Mouse (Mus musculus): Measurements from ENCODE around the gene Anks1. TPM values are rescaled to one million over a fixed set of nuclear protein-coding genes. Genes with fewer than 3 reads are reported as not detected.
A peak's percentile ranks its signal among the peaks of the same experiment; 100 is the strongest.

The Anks1 gene
- polyA plus RNA-seq, 1 experiment from 2014 or later: 11.5 TPM

DNA sequence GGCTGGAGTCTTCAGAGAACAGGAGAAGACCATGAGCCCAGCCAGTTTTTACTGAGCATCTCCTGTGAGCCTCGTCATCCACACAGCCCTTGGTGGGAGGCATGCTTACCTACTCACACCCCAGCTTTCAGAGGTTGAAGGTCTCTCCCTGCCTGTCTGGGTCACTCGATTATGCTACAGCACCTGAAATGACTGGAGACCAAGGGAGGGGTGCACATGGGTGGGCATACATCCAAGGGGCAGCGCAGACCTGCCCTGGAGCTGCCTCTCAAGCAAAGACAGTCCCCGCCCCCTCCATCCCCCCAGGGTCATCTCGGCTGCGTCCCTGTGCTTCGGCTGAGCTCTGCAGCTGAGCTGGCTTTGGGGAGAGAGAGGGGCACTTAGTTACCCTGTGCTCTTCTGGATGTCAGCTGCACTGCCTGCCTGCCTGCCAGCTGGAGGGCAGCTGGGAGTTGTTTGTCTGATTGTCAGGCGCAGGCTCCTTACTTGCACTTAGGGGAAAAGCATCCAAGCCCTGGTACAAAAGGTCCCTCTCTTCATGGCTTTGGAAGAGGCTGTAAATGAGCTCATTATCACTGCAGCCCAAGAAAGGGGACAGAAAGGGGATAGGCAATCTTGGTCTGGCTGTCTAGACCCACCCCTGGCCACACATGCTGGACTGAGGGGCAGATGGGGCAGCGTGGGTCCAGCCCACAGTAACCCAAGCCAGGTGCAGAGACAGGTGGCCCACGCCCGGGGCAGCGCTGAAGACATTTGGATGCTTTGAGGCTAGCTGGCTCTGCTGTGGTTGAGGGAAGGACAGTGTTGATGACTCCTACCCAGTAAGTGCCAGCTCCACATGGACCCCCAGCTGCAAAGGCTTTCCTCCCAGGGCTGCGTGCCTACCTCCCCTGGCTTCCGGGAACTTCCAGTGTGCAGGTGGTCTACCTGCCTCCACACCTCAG, 128.0 kb downstream of the Anks1 start:
- WGBS: 78% methylated on average over 14 of the region's 14 CpGs
- Histone ChIP-seq H3K4me1 (replicated peaks) (peaks cover 83% of the 10 kb centered on the region), H3K4me2 (no peak overlapping the region), H3K9me3 (replicated peaks) (no peaks in the 10 kb centered on the region), H3K4me3 (no peak overlapping the region), H3K9ac (no peak overlapping the region), H3K27ac (ENCODE audit: poor library complexity, severe bottlenecking) (no peak overlapping the region), H3K27me3 (replicated peaks) (no peaks in the 10 kb centered on the region), H3K36me3 (peaks cover 28% of the 10 kb centered on the region)
- no peak for ATAC-seq (ENCODE audit: insufficient number of reproducible peaks, low FRiP score)

DNA sequence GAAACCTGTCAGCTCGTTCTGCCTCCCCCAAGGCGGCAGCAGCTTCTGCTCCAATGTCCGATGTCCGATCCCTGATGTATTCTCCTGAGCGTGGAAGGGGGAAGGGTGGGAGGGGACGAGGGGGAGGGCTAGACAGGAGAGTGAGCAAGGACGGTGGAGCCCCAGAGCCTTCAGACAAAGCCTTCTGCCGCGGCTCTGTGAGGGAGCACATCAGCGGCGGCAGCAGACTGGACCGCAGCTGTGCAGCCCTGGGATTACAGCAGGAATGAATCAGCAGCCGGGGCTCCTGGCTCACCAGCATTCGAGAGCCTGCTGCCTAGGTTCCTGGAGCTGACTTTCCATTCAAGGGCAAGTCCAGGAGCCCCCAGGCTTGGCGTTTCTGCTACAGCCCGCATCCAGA, 131.5 kb downstream of the Anks1 start:
- peaks cover 43% of the 10 kb centered on the region for H3K36me3 ChIP-seq
- no peak overlapping the region; the same call in 1 of the 2 replicates for H3K9ac ChIP-seq
- ATAC-seq (ENCODE audit: insufficient number of reproducible peaks, low FRiP score): no peak
- peak overlapping the region; percentile 39 for H3K4me2 ChIP-seq
- 39% methylated on average over 16 of the region's 16 CpGs for WGBS
- H3K4me3 ChIP-seq: no peak overlapping the region
- peaks cover 57% of the 10 kb centered on the region for H3K4me1 ChIP-seq (replicated peaks)
- H3K9me3 ChIP-seq (replicated peaks): no peaks in the 10 kb centered on the region
- H3K27ac ChIP-seq (ENCODE audit: poor library complexity, severe bottlenecking): no peak overlapping the region
- no peaks in the 10 kb centered on the region for H3K27me3 ChIP-seq (replicated peaks)

DNA sequence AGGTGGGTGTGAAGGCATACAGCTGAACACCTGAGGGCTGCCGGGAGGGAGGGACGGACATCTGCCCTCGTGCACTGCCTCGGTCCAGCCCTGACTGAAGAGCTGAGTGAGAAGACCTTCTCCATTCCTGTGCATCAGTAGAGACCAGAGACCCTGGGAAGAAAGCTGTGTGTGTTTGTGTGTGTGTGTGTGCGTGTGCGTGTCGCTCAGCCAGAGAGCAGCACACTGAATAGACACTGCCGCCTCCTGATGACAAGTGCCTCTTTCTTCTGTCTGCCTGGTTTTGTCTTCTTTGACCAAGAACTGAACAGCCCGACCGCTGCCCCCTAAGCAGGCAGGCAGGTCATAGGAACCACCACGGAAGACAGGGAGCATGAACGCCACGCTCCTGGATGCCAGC, 132.2 kb downstream of the Anks1 start:
- no peak overlapping the region for H3K4me3 ChIP-seq
- WGBS: 90% methylated on average over 13 of the region's 13 CpGs
- no peak overlapping the region for H3K4me2 ChIP-seq
- H3K9ac ChIP-seq: no peak overlapping the region
- no peaks in the 10 kb centered on the region for H3K27me3 ChIP-seq (replicated peaks)
- peaks cover 49% of the 10 kb centered on the region for H3K36me3 ChIP-seq
- H3K4me1 ChIP-seq (replicated peaks): peaks cover 52% of the 10 kb centered on the region
- no peak for ATAC-seq (ENCODE audit: insufficient number of reproducible peaks, low FRiP score)
- H3K27ac ChIP-seq (ENCODE audit: poor library complexity, severe bottlenecking): no peak overlapping the region
- no peaks in the 10 kb centered on the region for H3K9me3 ChIP-seq (replicated peaks)

DNA sequence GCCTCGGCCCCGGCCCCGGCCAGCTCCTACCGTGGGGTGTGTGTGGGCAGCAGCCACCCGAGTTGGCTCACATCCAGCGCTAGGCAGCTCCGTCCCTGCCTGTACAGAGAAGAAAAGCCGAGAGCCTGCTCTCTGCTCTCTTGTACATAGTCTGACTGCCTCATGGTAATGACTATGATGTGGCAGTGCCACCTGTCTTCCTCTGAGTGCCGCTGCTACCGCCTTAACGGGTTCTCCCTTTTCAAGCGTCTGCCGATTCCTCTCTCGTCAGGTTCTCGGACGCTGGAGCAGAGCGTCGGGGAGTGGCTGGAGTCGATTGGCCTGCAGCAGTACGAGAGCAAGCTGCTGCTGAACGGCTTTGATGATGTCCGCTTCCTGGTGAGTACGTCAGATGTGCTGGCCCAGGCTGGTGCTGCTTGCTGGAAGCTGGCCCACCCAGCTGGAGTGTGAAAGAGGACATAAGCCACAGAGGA, 133.2 kb downstream of the Anks1 start:
- ATAC-seq (ENCODE audit: insufficient number of reproducible peaks, low FRiP score): no peak
- Histone ChIP-seq H3K4me2 (no peak overlapping the region), H3K4me3 (no peak overlapping the region), H3K27me3 (replicated peaks) (no peaks in the 10 kb centered on the region), H3K4me1 (replicated peaks) (peaks cover 45% of the 10 kb centered on the region), H3K9me3 (replicated peaks) (no peaks in the 10 kb centered on the region), H3K27ac (ENCODE audit: poor library complexity, severe bottlenecking) (no peak overlapping the region), H3K36me3 (peaks cover 50% of the 10 kb centered on the region), H3K9ac (no peak overlapping the region)
- 60% methylated on average over 23 of the region's 23 CpGs for WGBS

DNA sequence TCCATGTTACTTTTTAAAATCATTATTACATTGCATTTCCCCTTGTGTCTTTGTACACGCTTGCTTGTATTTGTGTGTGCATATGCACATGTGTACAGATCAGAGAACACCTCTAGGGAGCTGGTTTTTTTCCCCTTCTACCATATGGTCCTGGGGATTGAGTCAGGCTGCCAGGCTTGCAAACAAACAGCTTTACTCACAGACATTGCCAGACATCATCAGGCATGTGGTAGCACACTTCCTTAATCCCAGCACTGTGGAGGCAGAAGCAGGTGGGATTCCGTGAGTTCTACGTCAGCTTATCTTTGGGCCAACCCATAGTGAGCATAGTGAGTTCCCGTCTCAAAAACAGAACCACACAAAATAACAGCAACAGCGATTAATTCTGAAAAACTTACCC, 137.9 kb downstream of the Anks1 start:
- H3K9ac ChIP-seq: no peak overlapping the region
- H3K27ac ChIP-seq (ENCODE audit: poor library complexity, severe bottlenecking): no peak overlapping the region
- H3K4me1 ChIP-seq (replicated peaks): peaks cover 12% of the 10 kb centered on the region
- WGBS: 89% methylated on average over 5 of the region's 5 CpGs
- no peak overlapping the region for H3K4me3 ChIP-seq
- H3K27me3 ChIP-seq (replicated peaks): no peaks in the 10 kb centered on the region
- H3K36me3 ChIP-seq: peaks cover 43% of the 10 kb centered on the region
- no peak overlapping the region for H3K4me2 ChIP-seq
- H3K9me3 ChIP-seq (replicated peaks): no peaks in the 10 kb centered on the region
- ATAC-seq (ENCODE audit: insufficient number of reproducible peaks, low FRiP score): no peak

DNA sequence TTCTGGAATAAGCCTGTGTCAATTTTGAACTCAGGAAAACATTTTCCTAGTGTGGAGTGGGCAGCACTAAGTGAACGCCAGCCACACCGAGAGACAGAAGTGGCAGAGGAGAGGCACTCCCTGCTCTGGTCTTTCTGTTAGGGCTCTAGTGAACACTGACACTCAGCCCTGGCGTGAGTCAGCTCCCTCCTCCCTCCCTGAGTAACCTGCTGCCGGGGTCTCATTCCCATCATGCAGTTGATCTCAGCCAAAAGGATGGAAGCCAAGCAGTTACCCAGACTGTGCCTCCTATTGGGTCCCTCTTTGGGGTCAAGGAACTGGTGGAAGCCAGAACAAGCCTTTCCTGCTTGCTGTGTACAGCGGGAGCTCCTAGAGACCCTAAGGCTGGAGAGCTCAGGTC, 138.4 kb downstream of the Anks1 start:
- Histone ChIP-seq H3K36me3 (peaks cover 43% of the 10 kb centered on the region), H3K27ac (ENCODE audit: poor library complexity, severe bottlenecking) (no peak overlapping the region)

DNA sequence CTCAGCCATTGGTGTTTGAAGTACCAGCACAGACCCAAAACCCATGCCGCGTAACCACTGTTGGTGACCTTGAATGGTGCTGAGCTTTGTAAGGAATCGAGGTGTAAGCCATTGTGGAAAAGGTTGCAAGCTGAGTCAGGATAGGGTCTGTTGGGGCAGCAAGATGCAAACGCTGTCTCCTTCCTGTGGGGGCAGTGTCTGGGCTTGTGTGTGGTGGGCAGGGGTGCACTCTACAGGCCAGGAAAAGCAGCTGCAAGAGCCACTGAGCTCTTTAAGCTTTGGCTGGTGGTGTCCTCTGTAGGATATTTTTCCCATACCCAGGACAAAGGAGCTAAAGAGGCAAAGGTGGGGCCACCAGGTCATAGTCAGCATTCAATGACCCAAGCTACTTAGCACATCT, 139.3 kb downstream of the Anks1 start:
- Histone ChIP-seq H3K4me3 (no peak overlapping the region), H3K9me3 (replicated peaks) (no peaks in the 10 kb centered on the region), H3K27ac (ENCODE audit: poor library complexity, severe bottlenecking) (no peak overlapping the region), H3K9ac (no peak overlapping the region), H3K4me2 (no peak overlapping the region), H3K4me1 (replicated peaks) (0 out of 2 replicates have a peak, but pooled peaks cover 3% of the 10 kb centered on the region), H3K27me3 (replicated peaks) (no peaks in the 10 kb centered on the region), H3K36me3 (peaks cover 43% of the 10 kb centered on the region)
- 47% methylated on average over 4 of the region's 4 CpGs for WGBS
- peak; percentile 64; the same call in 1 of the 2 replicates for ATAC-seq (ENCODE audit: insufficient number of reproducible peaks, low FRiP score)

More for the DNA sequence above, 138.4 kb downstream of the Anks1 start:
- Histone ChIP-seq H3K4me2 (no peak overlapping the region), H3K9me3 (replicated peaks) (no peaks in the 10 kb centered on the region), H3K9ac (no peak overlapping the region), H3K27me3 (replicated peaks) (no peaks in the 10 kb centered on the region), H3K4me1 (replicated peaks) (peaks cover 8% of the 10 kb centered on the region; the same call in 1 of the 2 replicates), H3K4me3 (no peak overlapping the region)
- 80% methylated on average over 5 of the region's 5 CpGs for WGBS
- no peak for ATAC-seq (ENCODE audit: insufficient number of reproducible peaks, low FRiP score)

DNA sequence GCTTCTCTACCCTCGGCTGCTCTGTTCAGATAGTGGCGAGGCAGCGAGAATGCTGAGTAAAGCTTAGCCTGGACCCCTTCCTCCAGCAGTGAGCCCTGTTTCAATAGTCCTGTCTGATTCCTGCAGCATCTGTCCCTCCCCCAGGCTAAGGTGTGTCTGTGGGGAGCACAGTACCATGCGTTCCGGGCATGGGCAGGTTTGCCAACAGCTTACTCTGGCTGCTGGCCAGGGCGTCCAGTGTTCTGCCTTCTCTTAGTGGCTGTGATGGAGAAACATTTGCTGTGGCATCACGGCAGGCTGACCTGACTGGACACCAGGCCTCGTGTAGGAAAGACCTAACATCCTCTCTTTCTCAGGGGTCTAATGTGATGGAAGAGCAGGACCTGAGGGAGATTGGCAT, 141.1 kb downstream of the Anks1 start:
- H3K4me2 ChIP-seq: no peak overlapping the region
- H3K9ac ChIP-seq: no peak overlapping the region
- no peaks in the 10 kb centered on the region for H3K9me3 ChIP-seq (replicated peaks)
- no peak overlapping the region for H3K4me3 ChIP-seq
- H3K27me3 ChIP-seq (replicated peaks): no peaks in the 10 kb centered on the region
- no peak for ATAC-seq (ENCODE audit: insufficient number of reproducible peaks, low FRiP score)
- H3K36me3 ChIP-seq: peaks cover 54% of the 10 kb centered on the region
- H3K4me1 ChIP-seq (replicated peaks): 0 out of 2 replicates have a peak, but pooled peaks cover 3% of the 10 kb centered on the region
- H3K27ac ChIP-seq (ENCODE audit: poor library complexity, severe bottlenecking): no peak overlapping the region
- WGBS: 90% methylated on average over 8 of the region's 8 CpGs

DNA sequence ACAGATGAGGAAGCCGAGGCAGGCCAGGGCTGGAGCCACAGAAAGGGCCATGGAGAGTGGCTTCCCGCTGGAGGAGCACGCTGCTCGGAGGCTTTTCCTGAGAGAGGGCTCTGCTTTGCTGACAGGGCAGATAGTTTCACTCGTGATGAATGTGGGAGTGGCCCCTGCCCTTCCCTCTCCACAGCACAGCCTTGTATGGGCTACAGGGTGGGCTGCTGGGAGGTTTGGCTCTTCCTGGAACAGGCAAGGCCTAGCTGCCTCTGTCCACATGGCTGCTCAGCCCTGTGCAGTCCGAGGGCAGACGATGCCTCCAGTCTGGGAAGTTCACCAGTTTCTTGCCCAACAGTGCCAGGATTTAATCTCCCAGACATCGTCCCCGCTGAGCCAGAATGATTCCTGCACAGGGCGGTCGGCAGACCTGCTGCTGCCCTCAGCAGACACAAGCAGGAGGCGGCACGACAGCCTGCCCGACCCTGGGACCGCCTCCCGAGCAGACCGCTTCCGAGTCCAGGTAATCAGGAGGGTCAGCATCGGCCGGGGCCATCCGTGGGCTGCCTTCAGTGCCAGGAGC, 143.3 kb downstream of the Anks1 start:
- ATAC-seq (ENCODE audit: insufficient number of reproducible peaks, low FRiP score): no peak
- H3K36me3 ChIP-seq: peaks cover 52% of the 10 kb centered on the region

DNA sequence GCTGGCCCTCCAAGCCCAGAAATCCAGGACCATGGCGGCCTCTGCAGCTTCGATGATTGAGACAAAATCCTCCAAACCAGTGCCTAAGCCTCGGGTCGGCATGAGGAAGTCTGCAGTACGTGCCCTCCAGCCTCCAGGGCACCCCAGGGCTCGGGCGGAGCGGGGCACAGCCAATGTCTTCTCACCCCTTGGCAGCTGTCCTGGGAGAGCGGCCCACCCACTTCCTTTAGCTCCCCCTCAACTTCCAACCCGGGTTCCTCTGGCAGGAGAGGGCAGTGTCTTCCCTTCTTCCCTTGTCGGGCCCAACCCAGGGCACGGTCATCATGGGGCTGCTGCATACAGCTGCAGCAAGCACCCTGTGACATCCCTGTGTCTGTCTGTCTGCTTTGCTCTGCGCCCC, 149.2 kb downstream of the Anks1 start:
- Histone ChIP-seq H3K36me3 (peaks cover 68% of the 10 kb centered on the region), H3K27me3 (replicated peaks) (no peaks in the 10 kb centered on the region), H3K4me3 (no peak overlapping the region), H3K9ac (no peak overlapping the region), H3K27ac (ENCODE audit: poor library complexity, severe bottlenecking) (no peak overlapping the region), H3K9me3 (replicated peaks) (no peaks in the 10 kb centered on the region), H3K4me2 (no peak overlapping the region), H3K4me1 (replicated peaks) (peaks cover 2% of the 10 kb centered on the region; the same call in 1 of the 2 replicates)
- no peak for ATAC-seq (ENCODE audit: insufficient number of reproducible peaks, low FRiP score)
- WGBS: 86% methylated on average over 13 of the region's 13 CpGs

More for the DNA sequence above, 143.3 kb downstream of the Anks1 start:
- 76% methylated on average over 21 of the region's 21 CpGs for WGBS
- H3K27me3 ChIP-seq (replicated peaks): no peaks in the 10 kb centered on the region
- no peak overlapping the region for H3K27ac ChIP-seq (ENCODE audit: poor library complexity, severe bottlenecking)
- no peaks in the 10 kb centered on the region for H3K9me3 ChIP-seq (replicated peaks)
- H3K4me2 ChIP-seq: no peak overlapping the region
- no peak overlapping the region for H3K4me3 ChIP-seq
- H3K9ac ChIP-seq: no peak overlapping the region
- 0 out of 2 replicates have a peak, but pooled peaks cover 3% of the 10 kb centered on the region for H3K4me1 ChIP-seq (replicated peaks)

DNA sequence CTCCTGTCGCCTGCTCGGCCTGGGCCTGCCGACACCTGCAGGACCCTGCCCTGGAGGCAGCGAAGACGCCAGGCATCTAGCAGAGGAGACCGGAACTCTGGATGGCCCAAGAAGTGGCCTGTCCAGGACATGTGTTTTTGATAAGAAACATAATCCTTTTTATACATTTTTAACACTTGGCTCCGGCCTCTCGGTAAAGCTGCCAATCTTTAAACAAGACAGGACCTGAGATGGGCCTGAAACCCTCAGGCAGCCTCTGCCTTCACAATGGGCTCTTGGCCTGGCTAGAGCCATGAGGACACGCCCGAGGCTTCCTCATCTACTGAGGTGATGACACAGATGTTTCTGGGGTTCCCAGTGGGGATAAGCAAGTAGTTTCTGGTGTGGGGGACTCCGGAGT, 151.6 kb downstream of the Anks1 start:
- H3K4me2 ChIP-seq: no peak overlapping the region
- 88% methylated on average over 11 of the region's 11 CpGs for WGBS
- no peak overlapping the region for H3K9ac ChIP-seq
- ATAC-seq (ENCODE audit: insufficient number of reproducible peaks, low FRiP score): no peak
- peaks cover 55% of the 10 kb centered on the region for H3K36me3 ChIP-seq
- peaks cover 5% of the 10 kb centered on the region; the same call in 1 of the 2 replicates for H3K4me1 ChIP-seq (replicated peaks)
- H3K27me3 ChIP-seq (replicated peaks): no peaks in the 10 kb centered on the region
- no peaks in the 10 kb centered on the region for H3K9me3 ChIP-seq (replicated peaks)
- no peak overlapping the region for H3K27ac ChIP-seq (ENCODE audit: poor library complexity, severe bottlenecking)
- no peak overlapping the region for H3K4me3 ChIP-seq

Measured in heart, embryonic 12.5 days (tissue).